Mouse (Mus musculus) kidney, embryonic 14.5 days (tissue): ENCODE measurements at regions not wholly inside any gene's neighbourhood (a gene's known extent, or its start where the extent isn't known, plus 50 kb on each side); places are given as distances from the start of the nearest gene placed in this dataset.

Source experiments
- ATAC-seq: fragments of 200-750 bp; cut with Nextera tagmentation; 2 replicates; pipeline ENCODE4 v1.8.0; 2017; ENCODE audit warnings: moderate number of reproducible peaks, mild to moderate bottlenecking, moderate TSS enrichment, moderate library complexity; ENCODE audit not compliant: low FRiP score, low TSS enrichment
- H3K27ac ChIP-seq: fragments of 300-500 bp; sonication (generic); 2 replicates; pipeline ENCODE4 v1.5.1; 2014; ENCODE audit warnings: low read depth, mild to moderate bottlenecking, low read length, moderate library complexity, mixed read lengths
- H3K27me3 ChIP-seq: fragments of 300-500 bp; sonication (generic); 2 replicates; pipeline ENCODE4 v1.6.1; 2014; ENCODE audit warnings: mild to moderate bottlenecking, low read length; ENCODE audit not compliant: control insufficient read depth, insufficient read depth
- H3K36me3 ChIP-seq: fragments of 300-500 bp; sonication (generic); 2 replicates; pipeline ENCODE4 v1.6.1; 2014; ENCODE audit warnings: low read length, mixed read lengths; ENCODE audit not compliant: control insufficient read depth, insufficient read depth
- H3K4me1 ChIP-seq: fragments of 300-500 bp; sonication (generic); 2 replicates; pipeline ENCODE4 v1.6.1; 2014; ENCODE audit warnings: low read length, mixed read lengths; ENCODE audit not compliant: control insufficient read depth, insufficient read depth
- H3K4me2 ChIP-seq: fragments of 300-500 bp; sonication (generic); replicated peaks from 2 replicates; pipeline ENCODE4 v1.6.1; 2014; ENCODE audit warnings: low read depth, mild to moderate bottlenecking, low read length
- H3K4me3 ChIP-seq: fragments of 300-500 bp; sonication (generic); 2 replicates; pipeline ENCODE4 v1.5.1; 2014; ENCODE audit warnings: mild to moderate bottlenecking, low read length
- H3K9ac ChIP-seq: fragments of 300-500 bp; sonication (generic); 2 replicates; pipeline ENCODE4 v1.6.1; 2014; ENCODE audit warnings: low read depth, mild to moderate bottlenecking, low read length, moderate library complexity
- H3K9me3 ChIP-seq: fragments of 300-500 bp; sonication (generic); 2 replicates; pipeline ENCODE4 v1.6.1; 2016; ENCODE audit warnings: low read length; ENCODE audit not compliant: control insufficient read depth
- WGBS: fragments of 180-500 bp; shearing (Covaris S2); extraction: QIAGEN DNeasy Blood & Tissue Kit; methylation state at CpG from one replicate; pipeline ENCODE4 v1.1.7; 2014; 5-methylcytosine and 5-hydroxymethylcytosine counted together

- no peak overlapping the region for H3K4me3 ChIP-seq
- H3K9me3 ChIP-seq: no peaks in the 10 kb centered on the region
- no peak overlapping the region for H3K27ac ChIP-seq
- no peak overlapping the region for H3K9ac ChIP-seq
- H3K27me3 ChIP-seq: no peaks in the 10 kb centered on the region
- no peaks in the 10 kb centered on the region for H3K36me3 ChIP-seq
- no peak overlapping the region for H3K4me2 ChIP-seq
- whole genome bisulfite sequencing: 74% methylated on average over 2 of the region's 2 CpGs
- H3K4me1 ChIP-seq: no peaks in the 10 kb centered on the region
- no peak for ATAC-seq
These were observed 63.0 kb downstream of the Kbtbd8 start for GRCm38 (mm10) chr6:95179993-95180392.

DNA sequence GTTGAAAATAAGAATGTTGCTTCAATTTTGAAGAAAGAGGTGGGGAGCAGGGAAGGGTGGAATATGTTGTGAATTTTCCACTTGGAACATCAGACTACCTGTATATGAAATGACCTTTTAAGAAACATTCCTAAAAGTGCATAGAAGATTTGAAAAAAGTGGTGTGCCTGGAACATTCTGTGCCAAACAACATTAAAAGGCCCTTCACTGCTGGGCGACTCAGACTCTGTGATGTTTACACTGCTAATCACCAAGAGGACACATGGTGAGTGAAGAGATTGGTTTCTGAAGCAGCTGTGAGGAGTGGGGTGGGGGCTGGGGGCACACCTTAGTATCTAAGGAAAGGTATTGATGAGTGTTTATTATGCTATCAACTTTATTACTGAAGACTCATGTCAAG lies 65.2 kb downstream of the Kbtbd8 start:
- no peaks in the 10 kb centered on the region for H3K9me3 ChIP-seq
- no peaks in the 10 kb centered on the region for H3K36me3 ChIP-seq
- H3K4me1 ChIP-seq: no peaks in the 10 kb centered on the region
- no peak overlapping the region for H3K27ac ChIP-seq
- no peak for ATAC-seq
- H3K4me2 ChIP-seq: no peak overlapping the region
- no peak overlapping the region for H3K9ac ChIP-seq
- no peaks in the 10 kb centered on the region for H3K27me3 ChIP-seq
- no peak overlapping the region for H3K4me3 ChIP-seq
- WGBS: 19% methylated on average over 1 of the region's 1 CpGs

DNA sequence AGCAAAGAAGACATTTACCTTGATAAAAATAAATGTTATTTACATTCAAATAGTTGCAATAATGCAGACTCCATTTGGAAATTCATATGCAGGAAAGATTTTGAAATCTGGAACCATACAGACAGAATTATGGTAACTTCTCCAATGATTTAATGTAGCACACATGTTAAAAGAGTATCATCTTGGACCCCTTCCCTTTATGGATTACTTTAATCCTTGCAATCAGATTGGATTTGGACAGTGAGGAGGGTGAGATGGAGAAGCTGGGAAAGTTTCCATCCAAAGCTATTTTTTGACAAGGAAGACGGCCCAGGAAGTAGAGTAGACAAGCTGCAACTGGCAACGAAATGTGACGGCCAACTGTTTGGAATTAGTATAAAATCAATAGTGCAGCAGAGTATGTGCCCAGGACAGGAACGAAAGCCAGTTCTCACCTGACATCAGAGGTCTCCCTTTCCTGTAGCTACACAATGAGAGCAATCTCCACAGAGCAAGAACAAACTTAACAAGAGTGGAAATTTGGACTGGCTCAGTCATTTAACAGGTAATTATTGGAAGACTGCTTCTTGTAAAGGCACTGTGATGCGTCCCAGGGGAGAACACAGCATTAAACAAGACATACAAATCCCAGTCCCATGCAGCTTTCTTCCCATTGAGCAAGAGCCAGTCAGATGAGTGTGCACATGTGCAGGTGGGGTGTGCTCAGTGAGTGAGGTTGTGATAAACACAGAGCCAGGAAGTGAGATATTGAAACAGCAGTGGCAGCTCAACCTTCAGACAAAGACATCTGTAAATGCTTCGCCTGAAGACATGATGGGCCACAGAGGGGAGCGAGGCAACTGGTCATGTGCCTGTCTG lies 68.3 kb downstream of the Kbtbd8 start:
- no peak overlapping the region for H3K4me3 ChIP-seq
- H3K27me3 ChIP-seq: no peaks in the 10 kb centered on the region
- H3K4me2 ChIP-seq: no peak overlapping the region
- H3K27ac ChIP-seq: no peak overlapping the region
- no peak overlapping the region for H3K9ac ChIP-seq
- no peaks in the 10 kb centered on the region for H3K4me1 ChIP-seq
- ATAC-seq: no peak
- no peaks in the 10 kb centered on the region for H3K36me3 ChIP-seq
- 74% methylated on average over 7 of the region's 7 CpGs for WGBS
- H3K9me3 ChIP-seq: no peaks in the 10 kb centered on the region

GRCm38 (mm10) chr6:95196631-95197030 lies 79.6 kb downstream of the Kbtbd8 start:
- Histone ChIP-seq H3K27ac (no peak overlapping the region), H3K4me1 (no peaks in the 10 kb centered on the region), H3K36me3 (no peaks in the 10 kb centered on the region), H3K27me3 (no peaks in the 10 kb centered on the region), H3K4me2 (no peak overlapping the region), H3K9ac (no peak overlapping the region), H3K9me3 (no peaks in the 10 kb centered on the region), H3K4me3 (no peak overlapping the region)
- 93% methylated on average over 2 of the region's 2 CpGs for WGBS
- no peak for ATAC-seq

DNA sequence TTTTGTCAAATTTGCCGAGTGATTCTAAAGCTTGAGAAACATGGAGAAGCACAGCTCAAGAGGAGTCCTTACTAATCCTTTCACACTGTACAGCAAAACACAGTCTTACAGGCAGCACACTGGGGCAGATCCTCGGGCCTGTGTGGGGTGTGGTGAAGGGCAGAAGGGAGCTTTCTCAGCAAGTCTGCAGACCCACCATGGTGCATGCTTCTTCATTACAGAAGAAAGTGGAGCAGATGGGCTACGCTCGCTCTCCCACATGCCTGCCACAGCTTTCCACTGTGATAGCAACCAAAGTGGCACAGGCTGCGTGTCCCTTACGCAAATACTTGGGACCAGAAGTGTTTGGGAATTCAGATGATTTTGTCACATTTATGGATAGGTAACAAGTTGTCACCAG lies 81.6 kb downstream of the Kbtbd8 start:
- ATAC-seq: no peak
- H3K36me3 ChIP-seq: no peaks in the 10 kb centered on the region
- no peak overlapping the region for H3K27ac ChIP-seq
- H3K9me3 ChIP-seq: no peaks in the 10 kb centered on the region
- no peaks in the 10 kb centered on the region for H3K4me1 ChIP-seq
- no peak overlapping the region for H3K9ac ChIP-seq
- H3K4me3 ChIP-seq: no peak overlapping the region
- no peaks in the 10 kb centered on the region for H3K27me3 ChIP-seq
- no peak overlapping the region for H3K4me2 ChIP-seq
- 91% methylated on average over 6 of the region's 6 CpGs for WGBS

DNA sequence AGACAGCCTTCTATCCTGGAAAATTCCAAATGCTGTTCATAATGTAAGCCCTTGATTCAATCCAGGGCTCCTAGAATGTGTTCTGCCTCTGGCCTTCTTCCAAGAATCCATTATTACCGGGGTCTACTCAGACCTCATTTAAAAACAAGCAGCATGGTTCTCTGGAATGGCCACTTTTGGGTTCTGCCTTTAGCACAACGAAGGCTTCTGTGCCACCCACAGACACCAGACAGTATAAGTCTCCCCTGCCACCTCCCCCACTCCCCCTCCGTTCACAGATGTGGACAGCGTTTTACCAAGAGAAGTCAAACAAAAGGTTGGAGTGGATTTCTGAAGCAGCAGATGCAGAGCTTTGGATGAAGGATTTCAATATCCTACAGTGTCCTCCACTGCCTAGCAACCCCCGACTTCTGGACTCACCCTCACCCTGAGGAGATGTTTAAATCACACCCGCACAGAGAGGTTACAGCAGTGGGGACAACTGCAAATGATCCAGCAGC lies 85.3 kb downstream of the Kbtbd8 start:
- Histone ChIP-seq H3K27ac (no peak overlapping the region), H3K4me1 (no peaks in the 10 kb centered on the region), H3K4me2 (no peak overlapping the region), H3K36me3 (no peaks in the 10 kb centered on the region), H3K9ac (no peak overlapping the region), H3K27me3 (no peaks in the 10 kb centered on the region), H3K4me3 (no peak overlapping the region), H3K9me3 (no peaks in the 10 kb centered on the region)
- ATAC-seq: no peak
- WGBS: 48% methylated on average over 6 of the region's 6 CpGs

GRCm38 (mm10) chr6:95202978-95203377 lies 85.9 kb downstream of the Kbtbd8 start:
- no peak overlapping the region for H3K9ac ChIP-seq
- no peaks in the 10 kb centered on the region for H3K27me3 ChIP-seq
- no peaks in the 10 kb centered on the region for H3K9me3 ChIP-seq
- H3K27ac ChIP-seq: no peak overlapping the region
- no peaks in the 10 kb centered on the region for H3K36me3 ChIP-seq
- no peak overlapping the region for H3K4me3 ChIP-seq
- no peak for ATAC-seq
- no peak overlapping the region for H3K4me2 ChIP-seq
- 66% methylated on average over 9 of the region's 9 CpGs for WGBS
- H3K4me1 ChIP-seq: no peaks in the 10 kb centered on the region

DNA sequence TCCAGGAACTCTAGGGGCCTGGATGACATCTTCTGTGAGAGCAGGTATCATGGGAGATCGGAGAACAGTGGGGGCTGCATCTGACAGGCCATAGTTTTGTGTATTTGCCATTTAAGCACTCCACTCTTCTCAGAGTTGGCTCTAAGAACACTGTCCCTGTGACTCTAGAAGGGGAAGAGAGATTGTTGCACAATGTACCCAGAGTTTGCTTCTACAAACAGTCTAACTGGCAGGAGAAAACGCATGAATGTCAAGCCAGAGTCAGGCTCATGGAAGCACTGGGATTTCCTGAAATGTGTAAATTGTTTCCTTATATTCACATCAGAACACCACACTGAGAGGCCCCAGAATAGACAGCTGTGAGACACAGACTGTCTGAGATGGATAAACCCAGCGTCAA lies 87.2 kb downstream of the Kbtbd8 start:
- Histone ChIP-seq H3K4me2 (no peak overlapping the region), H3K9ac (no peak overlapping the region), H3K4me3 (no peak overlapping the region), H3K4me1 (no peaks in the 10 kb centered on the region), H3K36me3 (no peaks in the 10 kb centered on the region), H3K27ac (no peak overlapping the region), H3K9me3 (no peaks in the 10 kb centered on the region), H3K27me3 (no peaks in the 10 kb centered on the region)
- 69% methylated on average over 3 of the region's 3 CpGs for WGBS
- no peak for ATAC-seq

GRCm38 (mm10) chr6:95207063-95207462 lies 90.0 kb downstream of the Kbtbd8 start:
- H3K9me3 ChIP-seq: no peaks in the 10 kb centered on the region
- H3K27ac ChIP-seq: no peak overlapping the region
- H3K36me3 ChIP-seq: no peaks in the 10 kb centered on the region
- no peak overlapping the region for H3K4me2 ChIP-seq
- no peaks in the 10 kb centered on the region for H3K27me3 ChIP-seq
- H3K4me1 ChIP-seq: no peaks in the 10 kb centered on the region
- no peak overlapping the region for H3K9ac ChIP-seq
- 29% methylated on average over 2 of the region's 2 CpGs for WGBS
- ATAC-seq: no peak
- H3K4me3 ChIP-seq: no peak overlapping the region
